Mouse (Mus musculus) cortical plate, adult 2 months (tissue): Measurements from ENCODE around the gene Cep63.

Experiments used
- CTCF ChIP-seq: fragments of 200-500 bp; IDR thresholded peaks from 2 replicates; pipeline ENCODE4 v1.5.1; 2011; ENCODE audit warnings: mild to moderate bottlenecking, control low read depth, low read length; ENCODE audit not compliant: insufficient read depth; ENCODE audit errors: extremely low read depth
- POLR2A ChIP-seq: fragments of 200-500 bp; IDR thresholded peaks from 2 replicates; pipeline ENCODE4 v1.6.1; 2011; ENCODE audit warnings: mild to moderate bottlenecking, low read length, control low read depth; ENCODE audit not compliant: insufficient read depth; ENCODE audit errors: extremely low read depth

- TF ChIP-seq CTCF (no peak), POLR2A (no peak)
Measured at GRCm38 (mm10) chr9:102647010-102647409, 20.7 kb upstream of the Cep63 start.
